9 mouse cellular contexts compared by ENCODE assay signal in genomic region chr1:171247916-171248315, GRCm38 (mm10). TPM values are rescaled to one million over a fixed set of nuclear protein-coding genes. Genes with fewer than 3 reads are reported as not detected.
DNase-seq lines count a peak whose midpoint lies in the region; ATAC-seq and TF ChIP-seq lines count a peak whose summit lies in the region.
"Had no signal": no experiment of that assay in that cellular context is flagged by ENCODE, and none has a peak within 500 bp of the region (broad histone marks: within the 10 kb centered on the region; RNA-seq: fewer than 3 reads in every experiment).

No protein-coding gene starts in this region.

- DNase-seq in adrenal gland, adult 2 months, result peak; percentile 35
- no peak for DNase-seq in adrenal gland, adult (ENCODE audit: inconsistent age in 2 of 2, low spot score in 1 of 2)
- no peak for DNase-seq in MEL (ENCODE audit: low read depth, low spot score)
- no peak for DNase-seq in right cerebral cortex, postnatal 36 days (ENCODE audit: low spot score in 2 of 2)
- DNase-seq in testis, postnatal 14 days (ENCODE audit: low spot score), result no peak
- no peak for DNase-seq in adrenal gland, adult 18-20 months (ENCODE audit: low spot score in 2 of 2)

- H3K4me1 ChIP-seq in MEL (ENCODE audit: control insufficient read depth in 1 of 2, insufficient read depth in 2 of 2, low read length in 2 of 2), result peaks cover 2 to 21% of the 10 kb centered on the region in 2 experiments; a peak in 3 of 4 replicates
- H3K4me1 ChIP-seq in heart, embryonic 15.5 days (replicated peaks), result peaks cover 58% of the 10 kb centered on the region
- peaks cover 46% of the 10 kb centered on the region for H3K4me1 ChIP-seq in liver, embryonic 15.5 days (replicated peaks)

- H3K4me2 ChIP-seq in heart, embryonic 15.5 days, result peak overlapping the region; percentile 83
- peak overlapping the region; percentile 94 for H3K4me2 ChIP-seq in liver, embryonic 15.5 days

- H3K9me3 ChIP-seq in MEL (replicated peaks; ENCODE audit: insufficient read depth, low read length), result no peaks in the 10 kb centered on the region
- H3K9me3 ChIP-seq in heart, embryonic 15.5 days (replicated peaks), result no peaks in the 10 kb centered on the region
- H3K9me3 ChIP-seq in liver, embryonic 15.5 days (replicated peaks), result no peaks in the 10 kb centered on the region

- no peak for ATAC-seq in heart, embryonic 15.5 days (replicated peaks; ENCODE audit: insufficient number of reproducible peaks, insufficient read depth, low FRiP score, low read depth)
- no peak for ATAC-seq in liver, embryonic 15.5 days (ENCODE audit: insufficient read depth)

- no peak for TF ChIP-seq EP300 in MEL (IDR thresholded peaks at IDR 0.05; ENCODE audit: low read depth in 1 of 2, low read length in 2 of 2)

- H3K4me3 ChIP-seq in MEL (ENCODE audit: control insufficient read depth in 1 of 2, insufficient read depth in 1 of 2, low read depth in 2 of 2, low read length in 2 of 2), result peak overlapping the region; percentile 69 to 71
- H3K4me3 ChIP-seq in heart, embryonic 15.5 days, result peak overlapping the region; percentile 70; the same call in 1 of the 2 replicates
- peak overlapping the region; percentile 78 for H3K4me3 ChIP-seq in liver, embryonic 15.5 days (replicated peaks)

- TF ChIP-seq CTCF in MEL (IDR thresholded peaks at IDR 0.05 in 2 of 3, conservative IDR thresholded peaks at IDR 0.05 in 1 of 3; ENCODE audit: control insufficient read depth in 1 of 3, insufficient read depth in 1 of 3, low read depth in 2 of 3, low read length in 3 of 3, poor library complexity in 1 of 3, severe bottlenecking in 1 of 3), result no peak

- peak overlapping the region; percentile 78 for H3K27ac ChIP-seq in MEL (ENCODE audit: control insufficient read depth, low read depth, low read length)
- H3K27ac ChIP-seq in heart, embryonic 15.5 days, result peak overlapping the region; percentile 93
- peak overlapping the region; percentile 89 for H3K27ac ChIP-seq in liver, embryonic 15.5 days (replicated peaks)

- H3K9ac ChIP-seq in MEL (ENCODE audit: control insufficient read depth, low read depth, low read length, poor library complexity, severe bottlenecking), result peak overlapping the region; percentile 72
- no peak overlapping the region for H3K9ac ChIP-seq in heart, embryonic 15.5 days
- peak overlapping the region; percentile 82 for H3K9ac ChIP-seq in liver, embryonic 15.5 days

- 27% methylated on average over 4 of the region's 4 CpGs for WGBS in heart, embryonic 15.5 days
- 17% methylated on average over 4 of the region's 4 CpGs for WGBS in liver, embryonic 15.5 days (ENCODE audit: insufficient replicate concordance)

- H3K36me3 ChIP-seq in MEL (ENCODE audit: control insufficient read depth in 1 of 2, insufficient read depth in 2 of 2, low read length in 2 of 2), result peaks cover 0 to 12% of the 10 kb centered on the region in 2 experiments; a peak in 2 of 4 replicates
- peaks cover 18% of the 10 kb centered on the region for H3K36me3 ChIP-seq in heart, embryonic 15.5 days
- H3K36me3 ChIP-seq in liver, embryonic 15.5 days (replicated peaks), result peaks cover 24% of the 10 kb centered on the region

- H3K27me3 ChIP-seq in MEL (ENCODE audit: control insufficient read depth in 1 of 2, insufficient read depth in 2 of 2, low read length in 2 of 2), result no peaks in the 10 kb centered on the region; a peak in 1 of 4 replicates
- H3K27me3 ChIP-seq in heart, embryonic 15.5 days, result peaks cover 3% of the 10 kb centered on the region; the same call in 1 of the 2 replicates
- peaks cover 46% of the 10 kb centered on the region for H3K27me3 ChIP-seq in liver, embryonic 15.5 days

- peaks cover 11% of the 10 kb centered on the region for H3K79me2 ChIP-seq in MEL (ENCODE audit: control insufficient read depth, insufficient read depth, low read length, poor library complexity)

- no peak for TF ChIP-seq RAD21 in MEL (IDR thresholded peaks at IDR 0.05; ENCODE audit: low read depth, low read length)

- no peak for TF ChIP-seq POLR2A in MEL (IDR thresholded peaks at IDR 0.05; ENCODE audit: control insufficient read depth in 1 of 2, insufficient read depth in 1 of 2, low read depth in 1 of 2, low read length in 2 of 2, poor library complexity in 1 of 2)

TF ChIP-seq in MEL, 35 proteins besides CTCF, POLR2A, EP300 and RAD21:
- no peak for TF ChIP-seq TBP (IDR thresholded peaks at IDR 0.05; ENCODE audit: low read depth, low read length)
- TF ChIP-seq ZC3H11A (IDR thresholded peaks at IDR 0.05; ENCODE audit: low read depth, low read length), result no peak
- no peak for TF ChIP-seq NELFE (IDR thresholded peaks at IDR 0.05; ENCODE audit: low read depth, low read length)
- TF ChIP-seq TAL1 (IDR thresholded peaks at IDR 0.05; ENCODE audit: low read length), result no peak
- TF ChIP-seq GATA1 (IDR thresholded peaks at IDR 0.05; ENCODE audit: low read depth, low read length), result no peak
- no peak for TF ChIP-seq ZNF384 (IDR thresholded peaks at IDR 0.05; ENCODE audit: low read depth, low read length)
- no peak for TF ChIP-seq MXI1 (IDR thresholded peaks at IDR 0.05; ENCODE audit: low read depth, low read length)
- no peak for TF ChIP-seq GABPA (IDR thresholded peaks at IDR 0.05; ENCODE audit: low read depth, low read length)
- TF ChIP-seq JUND (IDR thresholded peaks at IDR 0.05; ENCODE audit: low read depth, low read length), result no peak
- no peak for TF ChIP-seq MYC (IDR thresholded peaks at IDR 0.05; ENCODE audit: low read depth, low read length)
- TF ChIP-seq POLR2AphosphoS5 (IDR thresholded peaks at IDR 0.05; ENCODE audit: borderline replicate concordance, low read depth, low read length), result no peak
- TF ChIP-seq SMC3 (IDR thresholded peaks at IDR 0.05; ENCODE audit: low read depth, low read length), result no peak
- no peak for TF ChIP-seq MYB (IDR thresholded peaks at IDR 0.05; ENCODE audit: low read depth, low read length)
- TF ChIP-seq TCF12 (IDR thresholded peaks at IDR 0.05; ENCODE audit: low read depth, low read length), result no peak

RNA-seq across cellular contexts. Expression of gene Adamts4, which starts 2.3 kb away (rescaled TPM):
- total RNA-seq in adrenal gland, adult 2 months (2021), result 1 to 10 TPM; 1.1 to 1.3 TPM
- 1.7 and 2.8 TPM in 2 replicates for polyA plus RNA-seq in adrenal gland, adult 2 months (2012; rRNA removed)
- not detected in 2 replicates for total RNA-seq in MEL (2012; rRNA removed)
- polyA plus RNA-seq in MEL (2012; ENCODE audit: insufficient read depth in 1 of 2, insufficient read length in 2 of 2, low read depth in 1 of 2, low replicate concordance in 2 of 2, missing spikeins in 1 of 2), result under 1 TPM in 1 of 2 experiments, not detected in 1; 0.03 TPM
- polyA plus RNA-seq in heart, embryonic 15.5 days (2015; fragmentation: Nextera tagmentation; extraction: Ambion mirVana), result 5.2 and 6.0 TPM in 2 replicates
- polyA plus RNA-seq in liver, embryonic 15.5 days (2015; fragmentation: Nextera tagmentation; extraction: Ambion mirVana), result 0.58 and 0.60 TPM in 2 replicates
- total RNA-seq in adrenal gland, adult 18-20 months (2021), result 1 to 10 TPM; 1.5 to 3.8 TPM
- total RNA-seq: common myeloid progenitor, adult 5-6 weeks had no signal

RNA-seq across cellular contexts. Expression of gene Ndufs2, which starts 3.3 kb away (rescaled TPM):
- 100 to 1,000 TPM; 558 to 829 TPM for total RNA-seq in adrenal gland, adult 2 months (2021)
- polyA plus RNA-seq in adrenal gland, adult 2 months (2012; rRNA removed), result 210 and 224 TPM in 2 replicates
- 164 and 169 TPM in 2 replicates for total RNA-seq in MEL (2012; rRNA removed)
- polyA plus RNA-seq in MEL (2012; ENCODE audit: insufficient read depth in 1 of 2, insufficient read length in 2 of 2, low read depth in 1 of 2, low replicate concordance in 2 of 2, missing spikeins in 1 of 2), result 100 to 1,000 TPM; 292 to 415 TPM
- 514 and 535 TPM in 2 replicates for polyA plus RNA-seq in heart, embryonic 15.5 days (2015; fragmentation: Nextera tagmentation; extraction: Ambion mirVana)
- 137 and 144 TPM in 2 replicates for polyA plus RNA-seq in liver, embryonic 15.5 days (2015; fragmentation: Nextera tagmentation; extraction: Ambion mirVana)
- 1,000 to 10,000 TPM in 1 of 2 experiments, 100 to 1,000 TPM in 1; 683 to 1,034 TPM for total RNA-seq in adrenal gland, adult 18-20 months (2021)

RNA-seq across cellular contexts. Expression of gene Fcer1g, which starts 13.8 kb away (rescaled TPM):
- 10 to 100 TPM; 22.9 to 31.2 TPM for total RNA-seq in adrenal gland, adult 2 months (2021)
- 56.0 and 66.2 TPM in 2 replicates for polyA plus RNA-seq in adrenal gland, adult 2 months (2012; rRNA removed)
- total RNA-seq in MEL (2012; rRNA removed), result 0.36 and 0.62 TPM in 2 replicates
- polyA plus RNA-seq in MEL (2012; ENCODE audit: insufficient read depth in 1 of 2, insufficient read length in 2 of 2, low read depth in 1 of 2, low replicate concordance in 2 of 2, missing spikeins in 1 of 2), result 1 to 10 TPM in 1 of 2 experiments, not detected in 1; 1.1 TPM
- 28.0 and 44.6 TPM in 2 replicates for polyA plus RNA-seq in heart, embryonic 15.5 days (2015; fragmentation: Nextera tagmentation; extraction: Ambion mirVana)
- polyA plus RNA-seq in liver, embryonic 15.5 days (2015; fragmentation: Nextera tagmentation; extraction: Ambion mirVana), result 115 and 118 TPM in 2 replicates
- total RNA-seq in adrenal gland, adult 18-20 months (2021), result 10 to 100 TPM; 23.2 to 46.7 TPM

RNA-seq across cellular contexts. Expression of gene B4galt3, which starts 22.2 kb away (rescaled TPM):
- total RNA-seq in adrenal gland, adult 2 months (2021), result 10 to 100 TPM; 30.3 to 33.4 TPM
- 53.0 and 56.7 TPM in 2 replicates for polyA plus RNA-seq in adrenal gland, adult 2 months (2012; rRNA removed)
- 16.5 and 16.8 TPM in 2 replicates for total RNA-seq in MEL (2012; rRNA removed)
- polyA plus RNA-seq in MEL (2012; ENCODE audit: insufficient read depth in 1 of 2, insufficient read length in 2 of 2, low read depth in 1 of 2, low replicate concordance in 2 of 2, missing spikeins in 1 of 2), result 10 to 100 TPM in 1 of 2 experiments, not detected in 1; 33.1 TPM
- 44.4 and 56.4 TPM in 2 replicates for polyA plus RNA-seq in heart, embryonic 15.5 days (2015; fragmentation: Nextera tagmentation; extraction: Ambion mirVana)
- polyA plus RNA-seq in liver, embryonic 15.5 days (2015; fragmentation: Nextera tagmentation; extraction: Ambion mirVana), result 21.9 and 23.5 TPM in 2 replicates
- 10 to 100 TPM; 30.5 to 37.8 TPM for total RNA-seq in adrenal gland, adult 18-20 months (2021)

RNA-seq across cellular contexts. Expression of gene Apoa2, which starts 23.1 kb away (rescaled TPM):
- total RNA-seq in adrenal gland, adult 2 months (2021), result 10 to 100 TPM in 1 of 2 experiments, 1 to 10 TPM in 1; 4.5 to 48.6 TPM
- polyA plus RNA-seq in adrenal gland, adult 2 months (2012; rRNA removed), result 7.8 TPM in 1 of 2 replicates, not detected in the other
- not detected in 2 replicates for total RNA-seq in MEL (2012; rRNA removed)
- polyA plus RNA-seq in MEL (2012; ENCODE audit: insufficient read depth in 1 of 2, insufficient read length in 2 of 2, low read depth in 1 of 2, low replicate concordance in 2 of 2, missing spikeins in 1 of 2), result under 1 TPM in 1 of 2 experiments, not detected in 1; 0.15 TPM
- polyA plus RNA-seq in heart, embryonic 15.5 days (2015; fragmentation: Nextera tagmentation; extraction: Ambion mirVana), result 9.2 and 43.9 TPM in 2 replicates
- 6,467 and 6,641 TPM in 2 replicates for polyA plus RNA-seq in liver, embryonic 15.5 days (2015; fragmentation: Nextera tagmentation; extraction: Ambion mirVana)
- total RNA-seq in adrenal gland, adult 18-20 months (2021), result 1 to 10 TPM; 4.2 to 4.6 TPM

Comparison
In these comparisons a context has a peak if more than half of its experiments do, and no peak if none do; other contexts are left out.
1. RNA of gene Fcer1g, which starts 13.8 kb away (polyA plus RNA-seq): 115 to 118 TPM in liver, embryonic 15.5 days, 56.0 to 66.2 TPM in adrenal gland, adult 2 months and 28.0 to 44.6 TPM in heart, embryonic 15.5 days; 1.1 TPM in MEL; every median in the first group is over 10 times any median in the second.
2. Peak in every context shown above with its lines, with median percentiles within 50 percentile points of each other: H3K27ac ChIP-seq and H3K4me3 ChIP-seq.